Mouse (Mus musculus): ENCODE results near the gene Olfr1066. TPM values are rescaled to one million over a fixed set of nuclear protein-coding genes. Genes with fewer than 3 reads are reported as not detected.

Olfr1066 gene
- polyA plus RNA-seq, 1 experiment from 2014 or later, result not detected

DNA sequence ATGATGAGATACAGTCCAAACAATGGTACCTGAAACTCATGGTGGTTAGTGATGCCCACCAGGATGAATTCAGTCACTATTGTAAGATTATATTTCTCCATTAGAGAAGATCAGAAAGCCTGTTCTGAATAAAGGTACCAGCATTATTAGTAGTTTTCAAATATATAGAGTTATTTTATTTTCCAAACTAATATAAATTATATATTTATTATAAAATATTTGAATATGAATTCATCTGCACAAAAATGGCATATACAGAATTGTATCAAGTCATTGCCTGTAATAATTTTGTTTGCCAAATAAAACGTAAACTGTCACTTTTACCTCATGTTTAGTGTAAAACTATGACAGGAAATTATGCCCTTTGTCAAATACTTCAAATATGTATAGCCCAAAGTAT, 42.1 kb downstream of the Olfr1066 start, which contains the start of gene Olfr1061:
Olfr1061 (minus strand) TSS at position 101 of the 400 bp plus-strand sequence.
- no peak within 1 kb of the TSS for H3K27ac ChIP-seq (replicated peaks in 1 of 2; ENCODE audit: control insufficient read depth in 1 of 2, insufficient read depth in 1 of 2, low read depth in 2 of 2, low read length in 2 of 2)
- ATAC-seq (ENCODE audit: insufficient number of reproducible peaks, insufficient read depth, low FRiP score, low read depth), result no peak
- H3K27me3 ChIP-seq (ENCODE audit: control insufficient read depth, insufficient read depth, low read length), result no peaks in the 10 kb centered on the region
- H3K9me3 ChIP-seq (ENCODE audit: control insufficient read depth, low read length), result no peaks in the 10 kb centered on the region
- 60% methylated on average over 1 of the region's 1 CpGs for WGBS
- no peaks in the 10 kb centered on the region for H3K36me3 ChIP-seq (ENCODE audit: control insufficient read depth, insufficient read depth, low read length)
- no peak within 1 kb of the TSS for H3K9ac ChIP-seq (ENCODE audit: low read length)
- H3K4me3 ChIP-seq (ENCODE audit: control insufficient read depth in 1 of 2, insufficient read depth in 1 of 2, low read depth in 1 of 2, low read length in 2 of 2), result no peak within 1 kb of the TSS
- H3K4me1 ChIP-seq (ENCODE audit: control insufficient read depth in 2 of 2, insufficient read depth in 2 of 2, low read length in 2 of 2), result no peaks in the 10 kb centered on the region
- no peak within 1 kb of the TSS for H3K4me2 ChIP-seq (ENCODE audit: low read length)

Other genes starting within 250 kb of the Olfr1066 start
- not detected in 2 replicates for gene Olfr1046, start 237.0 kb downstream of the Olfr1066 start, polyA plus RNA-seq (2014; fragmentation: Nextera tagmentation; extraction: Ambion mirVana)
- gene Olfr1047, start 224.9 kb downstream of the Olfr1066 start, polyA plus RNA-seq (2014; fragmentation: Nextera tagmentation; extraction: Ambion mirVana), result not detected in 2 replicates
- gene Olfr1048, start 216.0 kb downstream of the Olfr1066 start, polyA plus RNA-seq (2014; fragmentation: Nextera tagmentation; extraction: Ambion mirVana), result not detected in 2 replicates
- not detected in 2 replicates for gene Olfr1049, start 197.9 kb downstream of the Olfr1066 start, polyA plus RNA-seq (2014; fragmentation: Nextera tagmentation; extraction: Ambion mirVana)
- not detected in 2 replicates for gene Olfr1051, start 177.2 kb downstream of the Olfr1066 start, polyA plus RNA-seq (2014; fragmentation: Nextera tagmentation; extraction: Ambion mirVana)
- not detected in 2 replicates for gene Olfr1052, start 163.8 kb downstream of the Olfr1066 start, polyA plus RNA-seq (2014; fragmentation: Nextera tagmentation; extraction: Ambion mirVana)
- not detected in 2 replicates for gene Olfr1053, start 141.0 kb downstream of the Olfr1066 start, polyA plus RNA-seq (2014; fragmentation: Nextera tagmentation; extraction: Ambion mirVana)
- not detected in 2 replicates for gene Olfr1054, start 120.8 kb downstream of the Olfr1066 start, polyA plus RNA-seq (2014; fragmentation: Nextera tagmentation; extraction: Ambion mirVana)
- gene Olfr1055, start 106.0 kb downstream of the Olfr1066 start, polyA plus RNA-seq (2014; fragmentation: Nextera tagmentation; extraction: Ambion mirVana), result not detected in 2 replicates
- not detected in 2 replicates for gene Olfr1056, start 93.8 kb downstream of the Olfr1066 start, polyA plus RNA-seq (2014; fragmentation: Nextera tagmentation; extraction: Ambion mirVana)
- gene Olfr1057, start 77.9 kb downstream of the Olfr1066 start, polyA plus RNA-seq (2014; fragmentation: Nextera tagmentation; extraction: Ambion mirVana), result not detected in 2 replicates
- not detected in 2 replicates for gene Olfr1058, start 67.7 kb downstream of the Olfr1066 start, polyA plus RNA-seq (2014; fragmentation: Nextera tagmentation; extraction: Ambion mirVana)
- not detected in 2 replicates for gene Olfr1061, start 42.2 kb downstream of the Olfr1066 start, polyA plus RNA-seq (2014; fragmentation: Nextera tagmentation; extraction: Ambion mirVana)
- not detected in 2 replicates for gene Olfr1062, start 29.5 kb downstream of the Olfr1066 start, polyA plus RNA-seq (2014; fragmentation: Nextera tagmentation; extraction: Ambion mirVana)
- not detected in 2 replicates for gene Olfr1065, start 5.7 kb downstream of the Olfr1066 start, polyA plus RNA-seq (2014; fragmentation: Nextera tagmentation; extraction: Ambion mirVana)
- gene Olfr228, start 31.1 kb upstream of the Olfr1066 start, polyA plus RNA-seq (2014; fragmentation: Nextera tagmentation; extraction: Ambion mirVana), result not detected in 2 replicates
- not detected in 2 replicates for gene Olfr1076, start 52.2 kb upstream of the Olfr1066 start, polyA plus RNA-seq (2014; fragmentation: Nextera tagmentation; extraction: Ambion mirVana)
- gene Olfr1079, start 86.2 kb upstream of the Olfr1066 start, polyA plus RNA-seq (2014; fragmentation: Nextera tagmentation; extraction: Ambion mirVana), result not detected in 2 replicates
- not detected in 2 replicates for gene Olfr1080, start 102.0 kb upstream of the Olfr1066 start, polyA plus RNA-seq (2014; fragmentation: Nextera tagmentation; extraction: Ambion mirVana)
- gene Olfr1082, start 142.7 kb upstream of the Olfr1066 start, polyA plus RNA-seq (2014; fragmentation: Nextera tagmentation; extraction: Ambion mirVana), result not detected in 2 replicates
- gene Olfr1084, start 183.5 kb upstream of the Olfr1066 start, polyA plus RNA-seq (2014; fragmentation: Nextera tagmentation; extraction: Ambion mirVana), result not detected in 2 replicates
- not detected in 2 replicates for gene Olfr1085, start 205.8 kb upstream of the Olfr1066 start, polyA plus RNA-seq (2014; fragmentation: Nextera tagmentation; extraction: Ambion mirVana)
- not detected in 2 replicates for gene Olfr1086, start 223.8 kb upstream of the Olfr1066 start, polyA plus RNA-seq (2014; fragmentation: Nextera tagmentation; extraction: Ambion mirVana)
- not detected in 2 replicates for gene Olfr1087, start 242.1 kb upstream of the Olfr1066 start, polyA plus RNA-seq (2014; fragmentation: Nextera tagmentation; extraction: Ambion mirVana)